Mouse (Mus musculus): ENCODE results near the gene Galm. TPM values are rescaled to one million over a fixed set of nuclear protein-coding genes. Genes with fewer than 3 reads are reported as not detected.

Galm gene
- total and polyA plus RNA-seq, 3 experiments, result 0.15 TPM; not detected in 2

GRCm38 (mm10) chr17:80121833-80122232 lies 5.4 kb upstream of the Galm start:
- Histone ChIP-seq H3K4me3 (ENCODE audit: control insufficient read depth in 1 of 2, insufficient read depth in 1 of 2, low read depth in 2 of 2, low read length in 2 of 2) (no peak overlapping the region), H3K27me3 (ENCODE audit: control insufficient read depth in 1 of 2, insufficient read depth in 2 of 2, low read length in 2 of 2) (peaks cover 1 to 6% of the 10 kb centered on the region in 2 experiments), H3K4me1 (ENCODE audit: control insufficient read depth in 1 of 2, insufficient read depth in 2 of 2, low read length in 2 of 2) (no peaks in the 10 kb centered on the region), H3K9me3 (replicated peaks; ENCODE audit: insufficient read depth, low read length) (no peaks in the 10 kb centered on the region), H3K79me2 (ENCODE audit: control insufficient read depth, insufficient read depth, low read length, poor library complexity) (no peaks in the 10 kb centered on the region), H3K36me3 (ENCODE audit: control insufficient read depth in 1 of 2, insufficient read depth in 2 of 2, low read length in 2 of 2) (no peaks in the 10 kb centered on the region), H3K27ac (ENCODE audit: control insufficient read depth, low read depth, low read length) (no peak overlapping the region), H3K9ac (ENCODE audit: control insufficient read depth, low read depth, low read length, poor library complexity, severe bottlenecking) (no peak overlapping the region)
- TF ChIP-seq KAT2A (conservative IDR thresholded peaks at IDR 0.05; ENCODE audit: low read depth, low read length) (no peak), POLR2AphosphoS2 (IDR thresholded peaks at IDR 0.05; ENCODE audit: low read length) (no peak), HCFC1 (IDR thresholded peaks at IDR 0.05; ENCODE audit: low read depth, low read length) (no peak), E2F4 (IDR thresholded peaks at IDR 0.05; ENCODE audit: borderline replicate concordance, low read depth, low read length) (no peak), MAZ (IDR thresholded peaks at IDR 0.05; ENCODE audit: low read depth, low read length) (no peak), GABPA (IDR thresholded peaks at IDR 0.05; ENCODE audit: low read depth, low read length) (no peak), MYC (IDR thresholded peaks at IDR 0.05; ENCODE audit: low read depth, low read length) (no peak), NRF1 (IDR thresholded peaks at IDR 0.05; ENCODE audit: insufficient read depth, low read depth, low read length, poor library complexity, severe bottlenecking) (no peak), CHD1 (IDR thresholded peaks at IDR 0.05; ENCODE audit: low read depth, low read length) (no peak), POLR2AphosphoS5 (IDR thresholded peaks at IDR 0.05; ENCODE audit: borderline replicate concordance, low read depth, low read length) (no peak), ELF1 (IDR thresholded peaks at IDR 0.05; ENCODE audit: low read depth, low read length) (no peak), CHD2 (IDR thresholded peaks at IDR 0.05; ENCODE audit: low read length) (no peak), BHLHE40 (IDR thresholded peaks at IDR 0.05; ENCODE audit: borderline replicate concordance, low read depth, low read length) (no peak), MAX (IDR thresholded peaks at IDR 0.05; ENCODE audit: low read length) (no peak), UBTF (IDR thresholded peaks at IDR 0.05; ENCODE audit: borderline replicate concordance, insufficient read depth, low read depth, low read length) (no peak), RAD21 (IDR thresholded peaks at IDR 0.05; ENCODE audit: low read depth, low read length) (no peak), ETS1 (IDR thresholded peaks at IDR 0.05; ENCODE audit: low read depth, low read length) (no peak), RCOR1 (IDR thresholded peaks at IDR 0.05; ENCODE audit: low read depth, low read length) (no peak), TBP (IDR thresholded peaks at IDR 0.05; ENCODE audit: low read depth, low read length) (no peak), NELFE (IDR thresholded peaks at IDR 0.05; ENCODE audit: low read depth, low read length) (no peak)
- DNase-seq (ENCODE audit: low read depth, low spot score), result no peak

GRCm38 (mm10) chr17:80124985-80125750 lies 2.1 kb upstream of the Galm start:
- peaks cover 5 to 8% of the 10 kb centered on the region in 2 experiments for H3K27me3 ChIP-seq (ENCODE audit: control insufficient read depth in 1 of 2, insufficient read depth in 2 of 2, low read length in 2 of 2)
- TF ChIP-seq ZNF384 (IDR thresholded peaks at IDR 0.05; ENCODE audit: low read depth, low read length), result no peak
- TF ChIP-seq BHLHE40 (IDR thresholded peaks at IDR 0.05; ENCODE audit: borderline replicate concordance, low read depth, low read length), result no peak
- no peak for TF ChIP-seq TCF12 (IDR thresholded peaks at IDR 0.05; ENCODE audit: low read depth, low read length)
- no peak for TF ChIP-seq MAFK (IDR thresholded peaks at IDR 0.05; ENCODE audit: borderline replicate concordance, low read depth, low read length)
- no peak for TF ChIP-seq SMC3 (IDR thresholded peaks at IDR 0.05; ENCODE audit: low read depth, low read length)
- TF ChIP-seq TBP (IDR thresholded peaks at IDR 0.05; ENCODE audit: low read depth, low read length), result no peak
- no peak for TF ChIP-seq USF2 (IDR thresholded peaks at IDR 0.05; ENCODE audit: borderline replicate concordance in 1 of 2, insufficient read depth in 1 of 2, low read depth in 1 of 2, low read length in 2 of 2)
- no peak for TF ChIP-seq MAZ (IDR thresholded peaks at IDR 0.05; ENCODE audit: low read depth, low read length)
- no peak for TF ChIP-seq RAD21 (IDR thresholded peaks at IDR 0.05; ENCODE audit: low read depth, low read length)
- TF ChIP-seq ZKSCAN1 (IDR thresholded peaks at IDR 0.05; ENCODE audit: low read depth, low read length), result no peak
- TF ChIP-seq GATA1 (IDR thresholded peaks at IDR 0.05; ENCODE audit: low read depth, low read length), result no peak
- no peak for TF ChIP-seq ETS1 (IDR thresholded peaks at IDR 0.05; ENCODE audit: low read depth, low read length)
- no peak for TF ChIP-seq EP300 (IDR thresholded peaks at IDR 0.05; ENCODE audit: low read depth in 1 of 2, low read length in 2 of 2)
- no peaks in the 10 kb centered on the region for H3K4me1 ChIP-seq (ENCODE audit: control insufficient read depth in 1 of 2, insufficient read depth in 2 of 2, low read length in 2 of 2)

More at GRCm38 (mm10) chr17:80124985-80125750, 2.1 kb upstream of the Galm start:
- Histone ChIP-seq H3K9ac (ENCODE audit: control insufficient read depth, low read depth, low read length, poor library complexity, severe bottlenecking) (no peak overlapping the region), H3K4me3 (ENCODE audit: control insufficient read depth in 1 of 2, insufficient read depth in 1 of 2, low read depth in 2 of 2, low read length in 2 of 2) (no peak overlapping the region), H3K9me3 (replicated peaks; ENCODE audit: insufficient read depth, low read length) (no peaks in the 10 kb centered on the region), H3K79me2 (ENCODE audit: control insufficient read depth, insufficient read depth, low read length, poor library complexity) (no peaks in the 10 kb centered on the region), H3K36me3 (ENCODE audit: control insufficient read depth in 1 of 2, insufficient read depth in 2 of 2, low read length in 2 of 2) (no peaks in the 10 kb centered on the region), H3K27ac (ENCODE audit: control insufficient read depth, low read depth, low read length) (no peak overlapping the region)
- no peak for DNase-seq (ENCODE audit: low read depth, low spot score)

All from MEL (cell line).